Mouse (Mus musculus) embryonic facial prominence, embryonic 15.5 days (tissue): Measurements from ENCODE around the gene Gm11077. TPM values are rescaled to one million over a fixed set of nuclear protein-coding genes. Genes with fewer than 3 reads are reported as not detected.
A peak's percentile ranks its signal among the peaks of the same experiment; 100 is the strongest.

Experiments
- ATAC-seq: fragments of 200-750 bp; cut with Nextera tagmentation; 2 replicates; pipeline ENCODE4 v1.8.0; 2017; ENCODE audit warnings: low read depth, moderate TSS enrichment; ENCODE audit not compliant: insufficient number of reproducible peaks, low FRiP score, low TSS enrichment
- H3K27ac ChIP-seq: fragments of 300-500 bp; sonication (generic); replicated peaks from 2 replicates; pipeline ENCODE4 v1.5.1; 2015; ENCODE audit warnings: mild to moderate bottlenecking, inconsistent platforms
- H3K27me3 ChIP-seq: fragments of 300-500 bp; sonication (generic); 2 replicates; pipeline ENCODE4 v1.6.1; 2015; ENCODE audit warnings: inconsistent platforms
- H3K36me3 ChIP-seq: fragments of 300-500 bp; sonication (generic); 2 replicates; pipeline ENCODE4 v1.6.1; 2015; ENCODE audit warnings: mild to moderate bottlenecking, inconsistent platforms
- H3K4me1 ChIP-seq: fragments of 300-500 bp; sonication (generic); 2 replicates; pipeline ENCODE4 v1.6.1; 2015; ENCODE audit warnings: inconsistent platforms
- H3K4me2 ChIP-seq: fragments of 300-500 bp; sonication (generic); replicated peaks from 2 replicates; pipeline ENCODE4 v1.6.1; 2015; ENCODE audit warnings: mild to moderate bottlenecking, inconsistent platforms
- H3K4me3 ChIP-seq: fragments of 300-500 bp; sonication (generic); replicated peaks from 2 replicates; pipeline ENCODE4 v1.5.1; 2015; ENCODE audit warnings: mild to moderate bottlenecking, inconsistent platforms
- H3K9ac ChIP-seq: fragments of 300-500 bp; sonication (generic); 2 replicates; pipeline ENCODE4 v1.6.1; 2015; ENCODE audit warnings: inconsistent platforms
- H3K9me3 ChIP-seq: fragments of 300-500 bp; sonication (generic); replicated peaks from 2 replicates; pipeline ENCODE4 v1.6.1; 2016; ENCODE audit warnings: inconsistent platforms
- WGBS: fragments of 180-500 bp; shearing (Covaris S2); methylation state at CpG from one replicate; pipeline ENCODE4 v1.1.7; 2015; 5-methylcytosine and 5-hydroxymethylcytosine counted together
- polyA plus RNA-seq: library from polyadenylated mRNA; unstranded; fragments of >200 nt; fragmentation: Nextera tagmentation; extraction: Ambion mirVana; gene quantifications from 2 replicates; pipeline ENCODE4 v1.2.1, GENCODE M21; 2015

Gm11077 gene
- polyA plus RNA-seq, 1 experiment from 2014 or later: not detected

DNA sequence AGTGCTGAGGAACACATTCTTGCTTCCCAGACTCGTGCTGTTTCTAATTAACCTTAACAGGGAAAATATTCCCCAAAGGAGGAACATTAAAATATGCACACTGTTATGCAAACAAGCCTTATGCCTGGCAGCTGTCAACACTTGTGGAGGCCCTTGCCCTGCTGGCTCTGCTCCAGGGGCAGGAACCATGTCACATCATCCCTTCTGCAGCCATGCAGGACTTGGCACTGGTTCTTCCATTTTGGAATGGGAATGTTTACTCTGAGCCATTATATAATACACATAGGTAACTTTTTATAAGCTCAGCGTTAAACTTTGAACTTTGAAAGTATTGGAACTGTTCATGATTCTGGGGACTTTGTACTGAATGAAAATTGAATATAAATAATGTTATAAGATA, 18.5 kb downstream of the Gm11077 start:
- Histone ChIP-seq H3K4me1 (no peaks in the 10 kb centered on the region), H3K36me3 (no peaks in the 10 kb centered on the region), H3K4me2 (no peak overlapping the region), H3K9me3 (0 out of 2 replicates have a peak, but pooled peaks cover 5% of the 10 kb centered on the region), H3K4me3 (no peak overlapping the region), H3K27ac (no peak overlapping the region), H3K27me3 (no peaks in the 10 kb centered on the region), H3K9ac (no peak overlapping the region)
- WGBS: 55% methylated on average over 2 of the region's 2 CpGs
- ATAC-seq: no peak

- H3K27me3 ChIP-seq: no peaks in the 10 kb centered on the region
- no peak overlapping the region for H3K4me2 ChIP-seq
- WGBS: 75% methylated on average over 8 of the region's 8 CpGs
- no peak overlapping the region for H3K4me3 ChIP-seq
- no peak overlapping the region for H3K27ac ChIP-seq
- H3K9ac ChIP-seq: no peak overlapping the region
- no peaks in the 10 kb centered on the region for H3K36me3 ChIP-seq
- no peak for ATAC-seq
- no peaks in the 10 kb centered on the region for H3K4me1 ChIP-seq
- H3K9me3 ChIP-seq: 0 out of 2 replicates have a peak, but pooled peaks cover 5% of the 10 kb centered on the region
These were observed 21.4 kb downstream of the Gm11077 start for GRCm38 (mm10) chr6:140750371-140751080.

GRCm38 (mm10) chr6:140766365-140766764, 37.3 kb downstream of the Gm11077 start:
- H3K4me2 ChIP-seq: no peak overlapping the region
- WGBS: 33% methylated on average over 9 of the region's 9 CpGs
- ATAC-seq: no peak

GRCm38 (mm10) chr6:140767237-140767636, 38.2 kb downstream of the Gm11077 start:
- H3K4me2 ChIP-seq: no peak overlapping the region
- no peak overlapping the region for H3K4me3 ChIP-seq
- no peaks in the 10 kb centered on the region; the same call in 1 of the 2 replicates for H3K27me3 ChIP-seq
- no peaks in the 10 kb centered on the region for H3K4me1 ChIP-seq
- H3K27ac ChIP-seq: no peak overlapping the region
- ATAC-seq: no peak
- H3K36me3 ChIP-seq: no peaks in the 10 kb centered on the region
- H3K9ac ChIP-seq: no peak overlapping the region
- no peaks in the 10 kb centered on the region for H3K9me3 ChIP-seq
- 53% methylated on average over 6 of the region's 6 CpGs for WGBS

More at GRCm38 (mm10) chr6:140766365-140766764, 37.3 kb downstream of the Gm11077 start:
- Histone ChIP-seq H3K9ac (no peak overlapping the region), H3K27me3 (no peaks in the 10 kb centered on the region; the same call in 1 of the 2 replicates), H3K36me3 (no peaks in the 10 kb centered on the region), H3K9me3 (no peaks in the 10 kb centered on the region), H3K4me1 (no peaks in the 10 kb centered on the region), H3K27ac (no peak overlapping the region), H3K4me3 (no peak overlapping the region)

DNA sequence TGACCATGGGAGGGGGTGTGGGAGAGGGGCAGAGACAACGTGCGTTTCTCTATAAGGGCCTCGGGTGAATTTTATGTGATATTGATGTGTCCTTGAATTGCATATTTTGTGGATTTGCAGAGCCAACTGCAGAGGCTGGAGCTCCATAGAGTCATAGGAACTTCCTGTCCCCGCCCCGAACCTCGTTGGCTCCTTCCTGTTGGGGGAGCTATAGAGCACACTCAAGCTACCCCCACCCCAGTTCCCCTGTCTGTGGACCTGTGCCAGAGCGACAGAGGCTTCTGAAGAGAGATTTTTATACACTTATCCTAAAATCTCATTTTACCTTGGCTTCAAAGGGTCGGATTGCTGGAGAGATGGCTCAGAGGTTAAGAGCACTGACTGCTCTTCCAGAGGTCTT, 39.1 kb downstream of the Gm11077 start:
- 79% methylated on average over 8 of the region's 8 CpGs for WGBS
- no peak overlapping the region for H3K4me3 ChIP-seq
- no peak for ATAC-seq
- H3K4me2 ChIP-seq: no peak overlapping the region
- H3K9me3 ChIP-seq: no peaks in the 10 kb centered on the region
- H3K9ac ChIP-seq: no peak overlapping the region
- no peaks in the 10 kb centered on the region for H3K36me3 ChIP-seq
- no peaks in the 10 kb centered on the region; the same call in 1 of the 2 replicates for H3K27me3 ChIP-seq
- no peaks in the 10 kb centered on the region for H3K4me1 ChIP-seq
- H3K27ac ChIP-seq: no peak overlapping the region

DNA sequence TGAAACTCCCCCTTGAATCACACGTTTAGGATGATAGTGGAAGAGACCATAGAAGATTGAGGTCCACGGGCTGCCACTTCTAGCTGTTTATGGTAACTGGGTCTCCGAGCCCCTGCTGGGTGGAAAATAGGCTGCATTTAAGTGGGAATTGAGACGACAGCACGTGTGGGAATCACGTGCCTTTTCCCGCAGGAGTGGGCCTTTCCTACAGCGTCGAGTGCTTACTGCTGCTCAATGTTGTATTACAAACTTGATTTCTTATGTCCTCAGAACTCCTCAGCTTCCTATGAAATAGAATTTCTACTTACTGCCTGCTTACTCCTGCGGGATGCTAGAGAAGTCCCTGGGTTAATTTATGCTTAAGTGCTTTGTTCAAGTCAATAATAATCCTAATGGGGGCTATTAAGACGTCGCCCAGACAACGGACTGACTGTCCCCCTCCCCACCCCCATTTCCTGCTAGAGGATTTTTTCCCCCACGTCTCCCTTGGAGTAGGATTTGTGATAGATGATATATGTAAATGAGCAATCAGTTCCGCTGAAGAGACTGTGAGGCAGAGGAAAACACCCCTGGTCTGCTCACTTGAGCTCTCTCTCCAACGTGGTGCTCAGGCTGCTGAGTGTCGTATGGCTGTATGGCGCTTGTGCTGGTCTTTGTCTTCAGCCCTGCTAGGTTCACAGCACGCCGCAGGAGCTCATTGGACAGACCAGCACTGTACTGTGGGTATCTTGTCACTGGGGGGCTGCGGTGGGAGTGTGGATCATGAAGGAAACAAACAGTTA, 40.0 kb downstream of the Gm11077 start:
- Histone ChIP-seq H3K4me3 (no peak overlapping the region), H3K27me3 (no peaks in the 10 kb centered on the region; the same call in 1 of the 2 replicates), H3K36me3 (no peaks in the 10 kb centered on the region), H3K9me3 (no peaks in the 10 kb centered on the region), H3K4me2 (no peak overlapping the region), H3K9ac (no peak overlapping the region), H3K27ac (no peak overlapping the region), H3K4me1 (no peaks in the 10 kb centered on the region)
- WGBS: 53% methylated on average over 21 of the region's 21 CpGs
- no peak for ATAC-seq

- Histone ChIP-seq H3K9me3 (no peaks in the 10 kb centered on the region), H3K27me3 (no peaks in the 10 kb centered on the region), H3K36me3 (no peaks in the 10 kb centered on the region), H3K27ac (no peak overlapping the region), H3K9ac (no peak overlapping the region), H3K4me2 (no peak overlapping the region), H3K4me3 (no peak overlapping the region), H3K4me1 (no peaks in the 10 kb centered on the region)
- ATAC-seq: no peak
- 82% methylated on average over 8 of the region's 8 CpGs for WGBS
These were observed 47.2 kb downstream of the Gm11077 start for GRCm38 (mm10) chr6:140776274-140776673.

DNA sequence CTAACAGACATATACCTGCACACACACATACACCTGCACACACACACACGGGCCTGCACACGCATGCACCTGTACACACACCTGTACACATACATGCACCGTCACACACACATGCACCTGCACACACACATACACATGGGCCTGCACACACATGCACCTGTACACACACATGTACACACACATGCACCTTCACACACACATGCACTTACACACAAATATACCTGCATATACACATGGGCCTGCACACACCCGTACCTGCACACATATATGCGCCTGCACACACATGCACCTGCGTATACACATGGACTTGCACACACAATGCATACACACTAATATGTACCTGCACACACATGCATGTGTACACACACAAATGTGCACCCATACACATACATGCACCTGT, 53.4 kb downstream of the Gm11077 start:
- H3K9me3 ChIP-seq: no peaks in the 10 kb centered on the region
- no peaks in the 10 kb centered on the region for H3K27me3 ChIP-seq
- H3K27ac ChIP-seq: no peak overlapping the region
- H3K9ac ChIP-seq: no peak overlapping the region
- H3K36me3 ChIP-seq: no peaks in the 10 kb centered on the region
- no peaks in the 10 kb centered on the region for H3K4me1 ChIP-seq
- WGBS: 93% methylated on average over 6 of the region's 6 CpGs
- H3K4me2 ChIP-seq: no peak overlapping the region
- no peak overlapping the region for H3K4me3 ChIP-seq
- peak; percentile 22; the same call in 1 of the 2 replicates for ATAC-seq

GRCm38 (mm10) chr6:140786058-140786457, 57.0 kb downstream of the Gm11077 start:
- Histone ChIP-seq H3K36me3 (no peaks in the 10 kb centered on the region), H3K9ac (no peak overlapping the region), H3K4me2 (no peak overlapping the region), H3K27ac (no peak overlapping the region), H3K4me1 (no peaks in the 10 kb centered on the region), H3K9me3 (no peaks in the 10 kb centered on the region), H3K27me3 (no peaks in the 10 kb centered on the region), H3K4me3 (no peak overlapping the region)
- ATAC-seq: no peak
- 55% methylated on average over 2 of the region's 2 CpGs for WGBS

GRCm38 (mm10) chr6:140789850-140790249, 60.8 kb downstream of the Gm11077 start:
- Histone ChIP-seq H3K27ac (no peak overlapping the region), H3K4me3 (no peak overlapping the region), H3K36me3 (no peaks in the 10 kb centered on the region), H3K9me3 (no peaks in the 10 kb centered on the region), H3K4me1 (no peaks in the 10 kb centered on the region), H3K27me3 (no peaks in the 10 kb centered on the region), H3K4me2 (no peak overlapping the region), H3K9ac (no peak overlapping the region)
- ATAC-seq: no peak
- 45% methylated on average over 3 of the region's 3 CpGs for WGBS

DNA sequence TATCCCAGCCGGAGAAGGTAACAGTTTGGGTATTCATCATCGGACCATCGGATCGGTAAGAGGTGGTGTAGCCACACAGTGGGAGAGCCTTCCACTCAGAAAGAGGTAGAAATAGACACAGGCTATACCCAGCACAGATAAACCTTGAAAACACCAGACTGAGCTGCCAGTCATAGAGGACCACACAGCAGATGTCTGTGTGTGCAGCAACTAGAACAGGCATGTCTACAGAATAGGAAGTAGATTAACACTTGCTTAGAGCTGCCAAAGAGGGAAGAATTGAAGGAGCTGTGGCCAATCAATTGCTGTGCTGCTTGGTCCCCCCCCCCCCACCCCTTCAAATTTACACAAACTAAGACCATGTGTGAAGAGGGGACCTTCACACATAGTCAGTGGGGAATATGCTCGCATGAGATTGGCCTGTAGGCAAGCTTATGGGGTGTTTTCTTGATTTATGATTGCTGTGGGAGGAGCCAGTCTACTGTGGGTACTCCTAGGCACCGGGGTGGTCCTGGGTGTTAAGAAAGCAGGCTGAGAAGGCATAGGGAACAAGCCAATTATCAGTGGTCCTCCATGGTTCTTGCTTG, 64.7 kb downstream of the Gm11077 start:
- Histone ChIP-seq H3K27ac (no peak overlapping the region), H3K9me3 (no peaks in the 10 kb centered on the region), H3K36me3 (no peaks in the 10 kb centered on the region), H3K27me3 (no peaks in the 10 kb centered on the region), H3K4me3 (no peak overlapping the region), H3K9ac (no peak overlapping the region), H3K4me1 (no peaks in the 10 kb centered on the region), H3K4me2 (no peak overlapping the region)
- peak; percentile 34; the same call in 1 of the 2 replicates for ATAC-seq
- WGBS: 75% methylated on average over 6 of the region's 6 CpGs
